Mouse (Mus musculus) olfactory bulb, adult 2 months (tissue): ENCODE results near the gene Hecw2.

Experiments
- CTCF ChIP-seq: fragments of 200-500 bp; IDR thresholded peaks from 2 replicates; pipeline ENCODE4 v1.5.1; 2012; ENCODE audit warnings: low read depth, mild to moderate bottlenecking, low read length, moderate library complexity; ENCODE audit not compliant: insufficient read depth
- POLR2A ChIP-seq: fragments of 200-500 bp; IDR thresholded peaks from 2 replicates; pipeline ENCODE4 v1.6.1; 2012; ENCODE audit warnings: mild to moderate bottlenecking, low read depth, low read length, moderate library complexity; ENCODE audit not compliant: insufficient read depth

- TF ChIP-seq CTCF: no peak
- no peak for TF ChIP-seq POLR2A
Observed at GRCm38 (mm10) chr1:53821983-53822382, 373.0 kb downstream of the Hecw2 start.
